Mouse (Mus musculus): Measurements from ENCODE around the gene Narf. TPM values are rescaled to one million over a fixed set of nuclear protein-coding genes. Genes with fewer than 3 reads are reported as not detected.

Narf gene
- total and polyA plus RNA-seq, 2 experiments = 39.5 to 44.3 TPM

DNA sequence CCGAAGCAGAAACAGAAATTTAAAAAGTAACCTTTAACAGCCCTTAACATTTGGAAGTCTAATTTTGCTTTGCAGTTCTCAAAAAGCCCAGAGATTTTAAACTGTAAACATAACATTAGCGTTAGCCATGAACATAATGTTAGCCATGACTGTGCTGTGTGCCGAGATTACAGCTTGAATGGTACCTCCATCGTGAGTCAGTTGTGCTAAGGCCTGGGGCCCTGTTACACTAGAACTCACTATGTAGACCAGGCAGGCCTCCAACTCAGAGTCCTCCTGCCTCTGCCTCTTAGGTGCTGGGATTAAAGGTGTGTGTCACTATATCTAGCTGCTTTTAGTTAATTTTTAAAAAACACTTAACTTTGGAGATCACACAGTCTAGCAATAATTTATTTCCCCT, 5.9 kb upstream of the Narf start:
- Histone ChIP-seq H3K36me3 (ENCODE audit: control insufficient read depth, insufficient read depth, low read length) (no peaks in the 10 kb centered on the region), H3K27me3 (ENCODE audit: control insufficient read depth, insufficient read depth, low read length) (no peaks in the 10 kb centered on the region), H3K4me1 (ENCODE audit: control insufficient read depth, insufficient read depth, low read length) (peaks cover 5% of the 10 kb centered on the region; the same call in 1 of the 2 replicates), H3K9ac (ENCODE audit: low read depth, low read length) (no peak overlapping the region), H3K79me2 (ENCODE audit: control insufficient read depth, insufficient read depth, low read length) (no peaks in the 10 kb centered on the region; the same call in 1 of the 2 replicates), H3K4me3 (ENCODE audit: insufficient read depth, low read depth, low read length) (no peak overlapping the region), H3K27ac (replicated peaks; ENCODE audit: insufficient read depth, low read depth, low read length) (no peak overlapping the region)
- TF ChIP-seq POLR2A (IDR thresholded peaks at IDR 0.05; ENCODE audit: extremely low read depth, insufficient read depth, low read length) (no peak), CTCF (IDR thresholded peaks at IDR 0.05; ENCODE audit: low read depth, low read length) (no peak)
- 78% methylated on average over 4 of the region's 4 CpGs for WGBS
- DNase-seq (ENCODE audit: extremely low read depth, low read depth, low spot score) = no peak

DNA sequence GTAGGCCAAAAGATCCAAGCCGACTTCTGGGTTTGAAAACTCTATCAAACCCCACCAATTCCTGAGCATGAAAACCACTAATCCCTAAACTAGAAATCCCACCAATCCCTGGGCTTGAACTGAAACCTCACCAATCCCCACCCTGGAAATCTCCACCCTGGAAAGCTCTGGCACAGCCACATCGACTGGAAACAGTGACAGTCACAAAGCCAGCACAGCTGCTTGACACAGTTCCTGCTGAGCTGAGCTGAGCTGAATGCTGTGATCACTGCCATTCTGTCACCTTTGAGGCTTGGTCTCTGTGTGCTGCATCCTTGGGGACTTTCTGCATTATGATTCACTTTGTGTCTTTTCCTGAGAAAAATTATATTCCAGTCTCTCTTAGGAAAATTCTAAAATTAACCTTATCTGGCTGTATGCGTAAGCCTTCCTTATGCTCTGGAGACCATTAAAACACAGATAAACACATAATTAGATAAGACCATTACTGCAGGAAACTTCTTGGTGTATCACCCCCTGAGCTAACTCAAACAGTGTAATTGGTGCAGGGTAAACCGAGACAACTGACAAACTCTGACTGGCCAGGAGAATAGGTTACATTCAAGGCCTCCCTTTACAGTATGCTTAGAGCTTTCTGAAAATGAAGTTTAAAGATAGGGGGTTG, 5.3 kb upstream of the Narf start:
- DNase-seq (ENCODE audit: extremely low read depth, low read depth, low spot score) = no peak
- H3K4me3 ChIP-seq (ENCODE audit: insufficient read depth, low read depth, low read length) = no peak overlapping the region
- no peaks in the 10 kb centered on the region for H3K36me3 ChIP-seq (ENCODE audit: control insufficient read depth, insufficient read depth, low read length)
- no peak overlapping the region for H3K27ac ChIP-seq (replicated peaks; ENCODE audit: insufficient read depth, low read depth, low read length)
- TF ChIP-seq CTCF (IDR thresholded peaks at IDR 0.05; ENCODE audit: low read depth, low read length) = no peak
- TF ChIP-seq POLR2A (IDR thresholded peaks at IDR 0.05; ENCODE audit: extremely low read depth, insufficient read depth, low read length) = no peak
- no peak overlapping the region for H3K9ac ChIP-seq (ENCODE audit: low read depth, low read length)
- 65% methylated on average over 4 of the region's 4 CpGs for WGBS
- H3K79me2 ChIP-seq (ENCODE audit: control insufficient read depth, insufficient read depth, low read length) = no peaks in the 10 kb centered on the region; the same call in 1 of the 2 replicates
- H3K27me3 ChIP-seq (ENCODE audit: control insufficient read depth, insufficient read depth, low read length) = no peaks in the 10 kb centered on the region
- peaks cover 5% of the 10 kb centered on the region; the same call in 1 of the 2 replicates for H3K4me1 ChIP-seq (ENCODE audit: control insufficient read depth, insufficient read depth, low read length)

DNA sequence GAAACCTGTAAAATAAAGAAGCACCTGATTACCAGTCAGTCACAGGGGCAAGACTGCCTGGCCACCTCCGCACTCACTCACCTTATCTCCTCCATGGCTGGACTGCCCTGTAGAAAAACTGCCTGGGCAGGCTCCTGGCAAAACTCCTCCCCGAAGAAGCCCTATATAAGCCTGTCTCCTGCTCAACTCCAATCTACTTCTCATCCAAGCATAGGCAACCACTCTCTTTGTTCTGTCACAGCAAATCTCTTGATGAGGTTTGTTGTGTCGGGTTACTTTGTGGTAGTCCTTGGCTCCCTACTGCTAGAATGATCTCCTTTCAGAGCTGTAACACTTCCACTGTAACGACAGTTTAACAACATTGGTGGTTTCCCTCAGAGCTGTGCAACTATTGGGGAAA, 4.3 kb upstream of the Narf start:
- TF ChIP-seq CTCF (IDR thresholded peaks at IDR 0.05; ENCODE audit: low read depth, low read length) (no peak), POLR2A (IDR thresholded peaks at IDR 0.05; ENCODE audit: extremely low read depth, insufficient read depth, low read length) (no peak)
- H3K27ac ChIP-seq (replicated peaks; ENCODE audit: insufficient read depth, low read depth, low read length) = no peak overlapping the region
- no peak overlapping the region for H3K4me3 ChIP-seq (ENCODE audit: insufficient read depth, low read depth, low read length)
- H3K4me1 ChIP-seq (ENCODE audit: control insufficient read depth, insufficient read depth, low read length) = peaks cover 5% of the 10 kb centered on the region; the same call in 1 of the 2 replicates
- no peaks in the 10 kb centered on the region for H3K27me3 ChIP-seq (ENCODE audit: control insufficient read depth, insufficient read depth, low read length)
- no peak overlapping the region for H3K9ac ChIP-seq (ENCODE audit: low read depth, low read length)
- DNase-seq (ENCODE audit: extremely low read depth, low read depth, low spot score) = no peak
- WGBS = 79% methylated on average over 4 of the region's 4 CpGs
- no peaks in the 10 kb centered on the region; the same call in 1 of the 2 replicates for H3K79me2 ChIP-seq (ENCODE audit: control insufficient read depth, insufficient read depth, low read length)
- H3K36me3 ChIP-seq (ENCODE audit: control insufficient read depth, insufficient read depth, low read length) = no peaks in the 10 kb centered on the region

DNA sequence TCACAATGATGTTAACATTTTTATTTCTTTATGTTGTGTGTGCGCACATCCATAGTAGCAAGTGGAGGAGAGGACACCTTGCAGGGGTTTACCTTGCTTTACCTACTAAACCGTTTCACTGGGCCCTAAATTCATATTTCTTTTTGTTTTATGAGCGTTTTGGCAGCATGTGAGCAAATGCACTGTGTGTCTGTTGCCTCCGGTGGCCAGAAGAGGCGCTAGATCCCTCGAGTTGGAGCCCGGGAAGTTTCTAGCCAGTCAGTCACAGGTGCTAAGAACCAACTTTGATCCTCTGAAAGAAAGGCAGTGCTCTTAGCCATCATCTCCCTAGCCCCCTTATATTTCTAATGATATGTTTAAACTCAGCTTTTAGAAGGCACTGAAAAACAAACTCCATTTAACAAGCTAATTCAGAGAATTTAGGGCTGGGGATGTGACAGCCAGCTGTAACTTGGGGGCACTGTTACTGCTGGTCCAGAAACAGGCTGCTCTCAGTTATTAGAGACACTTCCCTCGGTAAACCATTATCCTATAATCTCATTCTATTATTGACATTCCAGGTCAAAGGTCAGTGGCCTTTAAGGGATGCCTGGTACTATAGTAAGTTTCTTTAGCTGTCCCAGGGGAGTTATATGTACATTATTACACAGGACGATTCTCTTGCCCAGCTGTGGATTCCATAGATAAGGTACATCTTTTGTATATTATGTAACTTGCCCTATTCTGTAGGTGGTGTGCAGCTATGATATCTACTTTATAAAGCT, 1.4 kb upstream of the Narf start:
- Histone ChIP-seq H3K27me3 (ENCODE audit: control insufficient read depth, insufficient read depth, low read length) (no peaks in the 10 kb centered on the region), H3K9ac (ENCODE audit: low read depth, low read length) (no peak overlapping the region), H3K4me1 (ENCODE audit: control insufficient read depth, insufficient read depth, low read length) (peaks cover 2% of the 10 kb centered on the region; the same call in 1 of the 2 replicates), H3K36me3 (ENCODE audit: control insufficient read depth, insufficient read depth, low read length) (peaks cover 11% of the 10 kb centered on the region), H3K79me2 (ENCODE audit: control insufficient read depth, insufficient read depth, low read length) (no peaks in the 10 kb centered on the region; the same call in 1 of the 2 replicates), H3K4me3 (ENCODE audit: insufficient read depth, low read depth, low read length) (no peak overlapping the region), H3K27ac (replicated peaks; ENCODE audit: insufficient read depth, low read depth, low read length) (peak overlapping the region; percentile 86; the same call in 1 of the 2 replicates)
- peak; percentile 36 for DNase-seq (ENCODE audit: extremely low read depth, low read depth, low spot score)
- TF ChIP-seq POLR2A (IDR thresholded peaks at IDR 0.05; ENCODE audit: extremely low read depth, insufficient read depth, low read length) (no peak), CTCF (IDR thresholded peaks at IDR 0.05; ENCODE audit: low read depth, low read length) (peak; percentile 70)
- 30% methylated on average over 9 of the region's 9 CpGs for WGBS

DNA sequence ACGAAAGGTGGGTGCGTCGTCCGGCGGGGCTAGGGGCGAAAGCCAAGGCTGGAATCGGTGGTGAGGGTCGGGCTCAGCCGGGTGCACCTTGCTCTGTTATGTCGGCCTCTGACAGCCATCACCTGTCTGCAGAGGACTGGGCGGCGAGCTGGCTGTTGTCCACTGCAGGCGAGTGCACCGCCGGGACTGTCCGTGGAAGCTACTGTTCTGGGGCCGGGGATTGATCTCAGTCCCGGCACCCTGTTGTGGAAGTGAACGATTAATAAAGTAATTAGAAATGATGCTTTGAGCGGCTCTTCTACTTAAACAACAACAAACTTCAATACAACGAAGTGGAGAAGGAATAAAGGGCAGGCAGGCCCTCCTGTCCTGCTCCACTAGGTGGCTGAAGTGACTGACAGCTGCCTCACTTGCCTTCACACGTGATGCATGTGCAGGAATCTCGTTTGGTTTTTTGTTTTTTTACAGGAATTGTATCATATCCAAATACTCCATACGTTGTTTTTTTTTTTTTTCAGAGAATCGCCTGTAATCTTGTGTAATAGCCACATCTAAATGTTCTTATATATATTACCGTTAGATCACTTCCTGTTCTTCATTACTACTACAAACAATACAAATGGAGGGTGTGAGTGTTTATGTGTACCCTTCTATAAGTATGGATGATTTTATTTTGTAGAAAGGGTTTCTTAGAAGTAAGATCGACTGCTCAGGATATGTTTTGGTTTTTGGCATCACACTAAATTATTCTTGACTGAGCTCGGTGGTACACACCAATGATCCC, 484 bp downstream of the Narf start:
- peak; percentile 71 for TF ChIP-seq CTCF (IDR thresholded peaks at IDR 0.05; ENCODE audit: low read depth, low read length)
- no peak for TF ChIP-seq POLR2A (IDR thresholded peaks at IDR 0.05; ENCODE audit: extremely low read depth, insufficient read depth, low read length)
- H3K36me3 ChIP-seq (ENCODE audit: control insufficient read depth, insufficient read depth, low read length) = peaks cover 17% of the 10 kb centered on the region
- 3% methylated on average over 28 of the region's 28 CpGs for WGBS
- peak overlapping the region; percentile 79 for H3K27ac ChIP-seq (replicated peaks; ENCODE audit: insufficient read depth, low read depth, low read length)
- DNase-seq (ENCODE audit: extremely low read depth, low read depth, low spot score) = peak; percentile 73
- peaks cover 2% of the 10 kb centered on the region; the same call in 1 of the 2 replicates for H3K4me1 ChIP-seq (ENCODE audit: control insufficient read depth, insufficient read depth, low read length)
- H3K79me2 ChIP-seq (ENCODE audit: control insufficient read depth, insufficient read depth, low read length) = no peaks in the 10 kb centered on the region; the same call in 1 of the 2 replicates
- peak overlapping the region; percentile 74 for H3K4me3 ChIP-seq (ENCODE audit: insufficient read depth, low read depth, low read length)
- no peaks in the 10 kb centered on the region for H3K27me3 ChIP-seq (ENCODE audit: control insufficient read depth, insufficient read depth, low read length)
- peak overlapping the region; percentile 85 for H3K9ac ChIP-seq (ENCODE audit: low read depth, low read length)
